Mouse (Mus musculus): ENCODE data around the gene Tgif2. TPM values are rescaled to one million over a fixed set of nuclear protein-coding genes. Genes with fewer than 3 reads are reported as not detected.
"Not testable (repeated sequence)": the region's sequence is repeated elsewhere in the genome, so short reads cannot be mapped to it uniquely, and the experiment has no call there.

Tgif2 gene
- polyA plus RNA-seq, 1 experiment from 2014 or later = 48.0 TPM

DNA sequence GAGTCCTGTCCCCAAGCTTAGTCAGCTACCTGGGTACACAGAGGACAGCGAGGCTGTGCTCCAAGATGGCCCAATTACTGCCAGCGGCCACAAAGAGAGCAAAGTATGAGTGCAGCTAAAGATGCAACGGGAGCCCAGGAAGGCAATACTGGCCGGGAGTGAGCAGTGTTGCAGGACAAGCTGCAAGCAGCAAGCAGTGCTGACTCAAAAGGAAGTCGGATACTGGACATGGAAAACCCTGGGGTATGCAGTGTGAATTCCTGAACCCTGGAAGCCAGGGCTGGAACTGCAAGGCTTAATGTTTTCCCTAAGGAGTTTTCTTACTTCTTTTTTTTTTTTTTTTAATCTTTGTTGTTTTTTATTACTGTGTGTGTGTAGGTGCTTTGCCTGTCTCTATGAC is 28.3 kb upstream of the Tgif2 start:
- Histone ChIP-seq H3K4me2 (ENCODE audit: low read length) (no peak overlapping the region), H3K27ac (ENCODE audit: low read depth, low read length) (no peak overlapping the region), H3K27me3 (replicated peaks; ENCODE audit: control insufficient read depth, insufficient read depth, low read length) (no peaks in the 10 kb centered on the region), H3K36me3 (ENCODE audit: control insufficient read depth, insufficient read depth, low read length) (no peaks in the 10 kb centered on the region), H3K4me3 (ENCODE audit: low read depth, low read length) (no peak overlapping the region), H3K9ac (ENCODE audit: low read length) (no peak overlapping the region), H3K4me1 (ENCODE audit: control insufficient read depth, insufficient read depth, low read length) (no peaks in the 10 kb centered on the region), H3K9me3 (replicated peaks; ENCODE audit: control insufficient read depth, low read length) (no peaks in the 10 kb centered on the region)
- ATAC-seq (no peak), DNase-seq (ENCODE audit: low spot score) (no peak)
- 66% methylated on average over 5 of the region's 5 CpGs for WGBS

- H3K9me3 ChIP-seq (replicated peaks; ENCODE audit: control insufficient read depth, low read length) = no peaks in the 10 kb centered on the region
Measured at GRCm38 (mm10) chr2:156814344-156814801, 25.4 kb upstream of the Tgif2 start.

GRCm38 (mm10) chr2:156814893-156815292 is 24.9 kb upstream of the Tgif2 start:
- H3K36me3 ChIP-seq (ENCODE audit: control insufficient read depth, insufficient read depth, low read length) = no peaks in the 10 kb centered on the region
- ATAC-seq = no peak
- 52% methylated on average over 5 of the region's 5 CpGs for WGBS
- no peak overlapping the region for H3K9ac ChIP-seq (ENCODE audit: low read length)
- H3K4me3 ChIP-seq (ENCODE audit: low read depth, low read length) = no peak overlapping the region
- no peak overlapping the region for H3K4me2 ChIP-seq (ENCODE audit: low read length)
- no peak overlapping the region for H3K27ac ChIP-seq (ENCODE audit: low read depth, low read length)
- H3K27me3 ChIP-seq (replicated peaks; ENCODE audit: control insufficient read depth, insufficient read depth, low read length) = no peaks in the 10 kb centered on the region
- DNase-seq (ENCODE audit: low spot score) = no peak
- H3K4me1 ChIP-seq (ENCODE audit: control insufficient read depth, insufficient read depth, low read length) = no peaks in the 10 kb centered on the region
- H3K9me3 ChIP-seq (replicated peaks; ENCODE audit: control insufficient read depth, low read length) = no peaks in the 10 kb centered on the region

More at GRCm38 (mm10) chr2:156814344-156814801, 25.4 kb upstream of the Tgif2 start:
- no peaks in the 10 kb centered on the region for H3K4me1 ChIP-seq (ENCODE audit: control insufficient read depth, insufficient read depth, low read length)
- H3K4me3 ChIP-seq (ENCODE audit: low read depth, low read length) = no peak overlapping the region
- WGBS = 30% methylated on average over 8 of the region's 8 CpGs
- DNase-seq (ENCODE audit: low spot score) (peak; percentile 10), ATAC-seq (no peak)
- no peaks in the 10 kb centered on the region for H3K36me3 ChIP-seq (ENCODE audit: control insufficient read depth, insufficient read depth, low read length)
- H3K27me3 ChIP-seq (replicated peaks; ENCODE audit: control insufficient read depth, insufficient read depth, low read length) = no peaks in the 10 kb centered on the region
- H3K27ac ChIP-seq (ENCODE audit: low read depth, low read length) = no peak overlapping the region
- no peak overlapping the region for H3K9ac ChIP-seq (ENCODE audit: low read length)
- H3K4me2 ChIP-seq (ENCODE audit: low read length) = no peak overlapping the region

DNA sequence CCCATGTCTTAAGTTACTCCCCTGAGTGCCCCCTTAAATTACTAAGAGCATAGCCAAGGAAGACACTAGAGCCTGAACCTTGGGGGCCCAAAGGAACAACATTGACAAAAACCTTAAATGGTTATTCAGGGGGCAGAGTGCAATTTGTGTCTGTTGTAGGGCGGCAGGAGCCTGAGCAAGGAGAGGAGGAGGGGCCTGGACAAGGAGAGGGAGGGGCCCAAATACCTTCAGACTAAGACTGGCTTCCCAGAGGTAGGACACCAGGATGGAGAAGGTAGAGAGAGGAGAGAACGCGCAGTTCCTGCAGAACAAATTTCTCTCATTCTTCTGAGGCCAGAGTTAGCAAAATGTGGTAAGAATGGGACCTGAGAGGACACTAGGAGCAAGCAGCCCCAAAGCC is 24.4 kb upstream of the Tgif2 start:
- H3K4me1 ChIP-seq (ENCODE audit: control insufficient read depth, insufficient read depth, low read length) = no peaks in the 10 kb centered on the region
- no peak overlapping the region for H3K27ac ChIP-seq (ENCODE audit: low read depth, low read length)
- H3K4me2 ChIP-seq (ENCODE audit: low read length) = no peak overlapping the region
- no peaks in the 10 kb centered on the region for H3K9me3 ChIP-seq (replicated peaks; ENCODE audit: control insufficient read depth, low read length)
- no peak overlapping the region for H3K4me3 ChIP-seq (ENCODE audit: low read depth, low read length)
- WGBS = 60% methylated on average over 3 of the region's 3 CpGs
- H3K27me3 ChIP-seq (replicated peaks; ENCODE audit: control insufficient read depth, insufficient read depth, low read length) = no peaks in the 10 kb centered on the region
- ATAC-seq (no peak), DNase-seq (ENCODE audit: low spot score) (no peak)
- no peak overlapping the region for H3K9ac ChIP-seq (ENCODE audit: low read length)
- no peaks in the 10 kb centered on the region for H3K36me3 ChIP-seq (ENCODE audit: control insufficient read depth, insufficient read depth, low read length)

DNA sequence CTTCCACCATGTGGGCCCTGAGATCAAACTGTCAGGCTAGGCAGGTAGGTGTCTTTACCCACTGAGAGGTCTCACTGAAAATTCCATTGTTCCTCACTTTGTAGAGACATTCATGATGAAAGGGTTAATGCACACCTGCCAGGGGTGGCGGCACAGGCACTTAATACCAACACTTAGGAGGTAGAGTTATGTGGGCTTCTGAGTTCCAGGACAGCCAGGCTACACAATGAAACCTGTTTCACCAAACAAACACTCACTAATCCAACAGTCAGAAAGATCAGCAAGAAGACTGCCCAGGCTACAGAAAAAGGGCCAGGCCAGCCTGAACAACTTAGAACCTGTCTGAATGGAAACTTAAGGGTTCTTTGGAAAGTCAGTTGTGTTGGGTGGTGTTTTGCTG is 23.7 kb upstream of the Tgif2 start:
- no peaks in the 10 kb centered on the region for H3K36me3 ChIP-seq (ENCODE audit: control insufficient read depth, insufficient read depth, low read length)
- 44% methylated on average over 1 of the region's 1 CpGs for WGBS
- H3K9ac ChIP-seq (ENCODE audit: low read length) = no peak overlapping the region
- H3K9me3 ChIP-seq (replicated peaks; ENCODE audit: control insufficient read depth, low read length) = no peaks in the 10 kb centered on the region
- H3K4me2 ChIP-seq (ENCODE audit: low read length) = no peak overlapping the region
- H3K27me3 ChIP-seq (replicated peaks; ENCODE audit: control insufficient read depth, insufficient read depth, low read length) = no peaks in the 10 kb centered on the region
- no peak overlapping the region for H3K4me3 ChIP-seq (ENCODE audit: low read depth, low read length)
- ATAC-seq (no peak), DNase-seq (ENCODE audit: low spot score) (no peak)
- H3K27ac ChIP-seq (ENCODE audit: low read depth, low read length) = no peak overlapping the region
- no peaks in the 10 kb centered on the region for H3K4me1 ChIP-seq (ENCODE audit: control insufficient read depth, insufficient read depth, low read length)

- H3K4me3 ChIP-seq (ENCODE audit: low read depth, low read length); H3K27me3 ChIP-seq (replicated peaks; ENCODE audit: control insufficient read depth, insufficient read depth, low read length); H3K4me1 ChIP-seq (ENCODE audit: control insufficient read depth, insufficient read depth, low read length); ATAC-seq; H3K36me3 ChIP-seq (ENCODE audit: control insufficient read depth, insufficient read depth, low read length); H3K27ac ChIP-seq (ENCODE audit: low read depth, low read length); H3K4me2 ChIP-seq (ENCODE audit: low read length); H3K9ac ChIP-seq (ENCODE audit: low read length); H3K9me3 ChIP-seq (replicated peaks; ENCODE audit: control insufficient read depth, low read length); DNase-seq (ENCODE audit: low spot score): not testable (repeated sequence)
- WGBS = 89% methylated on average over 6 of the region's 6 CpGs
Measured at GRCm38 (mm10) chr2:156825128-156825527, 14.7 kb upstream of the Tgif2 start.

DNA sequence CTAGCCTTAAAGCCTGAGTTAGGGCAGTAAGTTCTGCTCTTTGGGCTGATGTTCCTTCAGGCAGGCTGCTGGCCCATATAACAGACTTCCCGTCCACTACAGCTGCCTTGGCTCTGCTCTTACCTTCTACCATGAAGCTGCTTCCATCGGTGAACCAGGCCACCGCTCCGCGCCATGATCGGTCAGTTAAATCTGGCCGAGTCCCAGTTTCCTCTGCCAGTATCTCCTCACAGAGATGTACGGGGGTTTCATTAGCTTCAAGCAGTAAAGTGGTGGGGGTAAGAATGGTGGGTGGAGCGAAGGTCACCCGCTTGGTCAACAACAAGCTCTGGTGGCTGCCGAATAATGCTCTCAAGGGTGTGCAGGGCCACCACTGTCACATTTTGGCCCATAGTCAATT is 5.5 kb upstream of the Tgif2 start:
- Histone ChIP-seq H3K27me3 (replicated peaks; ENCODE audit: control insufficient read depth, insufficient read depth, low read length) (no peaks in the 10 kb centered on the region), H3K9me3 (replicated peaks; ENCODE audit: control insufficient read depth, low read length) (no peaks in the 10 kb centered on the region), H3K36me3 (ENCODE audit: control insufficient read depth, insufficient read depth, low read length) (peaks cover 12% of the 10 kb centered on the region; the same call in 1 of the 2 replicates), H3K4me3 (ENCODE audit: low read depth, low read length) (no peak overlapping the region), H3K4me1 (ENCODE audit: control insufficient read depth, insufficient read depth, low read length) (no peaks in the 10 kb centered on the region; the same call in 1 of the 2 replicates), H3K27ac (ENCODE audit: low read depth, low read length) (no peak overlapping the region), H3K4me2 (ENCODE audit: low read length) (no peak overlapping the region), H3K9ac (ENCODE audit: low read length) (no peak overlapping the region)
- DNase-seq (ENCODE audit: low spot score) = no peak
- WGBS = 98% methylated on average over 11 of the region's 11 CpGs
- no peak for ATAC-seq

DNA sequence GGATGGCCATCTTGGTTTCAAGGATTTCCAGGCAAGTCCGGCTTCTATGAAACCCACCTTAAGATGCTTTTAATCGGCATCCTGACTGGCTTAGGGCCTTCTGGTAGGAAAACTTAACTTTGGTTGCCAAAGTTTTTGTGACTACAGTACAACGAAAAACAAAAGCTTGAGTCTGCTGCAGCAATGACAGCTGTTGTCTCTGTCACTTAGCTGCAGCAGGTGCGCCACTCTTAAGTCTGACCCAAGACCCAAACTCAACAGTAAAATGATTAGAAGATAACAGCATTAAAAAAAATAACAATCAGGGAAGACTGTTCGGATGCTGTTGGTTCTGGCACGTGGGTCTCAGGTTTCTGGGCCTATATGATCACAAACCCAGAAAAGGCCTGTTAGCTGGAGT is 968 bp upstream of the Tgif2 start:
- H3K9me3 ChIP-seq (replicated peaks; ENCODE audit: control insufficient read depth, low read length) = no peaks in the 10 kb centered on the region
- peaks cover 23% of the 10 kb centered on the region for H3K4me1 ChIP-seq (ENCODE audit: control insufficient read depth, insufficient read depth, low read length)
- peak overlapping the region; percentile 83 for H3K4me2 ChIP-seq (ENCODE audit: low read length)
- whole genome bisulfite sequencing = 59% methylated on average over 6 of the region's 6 CpGs
- H3K4me3 ChIP-seq (ENCODE audit: low read depth, low read length) = peak overlapping the region; percentile 79; the same call in 1 of the 2 replicates
- no peaks in the 10 kb centered on the region for H3K36me3 ChIP-seq (ENCODE audit: control insufficient read depth, insufficient read depth, low read length)
- H3K27me3 ChIP-seq (replicated peaks; ENCODE audit: control insufficient read depth, insufficient read depth, low read length) = no peaks in the 10 kb centered on the region
- H3K27ac ChIP-seq (ENCODE audit: low read depth, low read length) = peak overlapping the region; percentile 44; the same call in 1 of the 2 replicates
- ATAC-seq = no peak
- DNase-seq (ENCODE audit: low spot score) = no peak
- no peak overlapping the region for H3K9ac ChIP-seq (ENCODE audit: low read length)

DNA sequence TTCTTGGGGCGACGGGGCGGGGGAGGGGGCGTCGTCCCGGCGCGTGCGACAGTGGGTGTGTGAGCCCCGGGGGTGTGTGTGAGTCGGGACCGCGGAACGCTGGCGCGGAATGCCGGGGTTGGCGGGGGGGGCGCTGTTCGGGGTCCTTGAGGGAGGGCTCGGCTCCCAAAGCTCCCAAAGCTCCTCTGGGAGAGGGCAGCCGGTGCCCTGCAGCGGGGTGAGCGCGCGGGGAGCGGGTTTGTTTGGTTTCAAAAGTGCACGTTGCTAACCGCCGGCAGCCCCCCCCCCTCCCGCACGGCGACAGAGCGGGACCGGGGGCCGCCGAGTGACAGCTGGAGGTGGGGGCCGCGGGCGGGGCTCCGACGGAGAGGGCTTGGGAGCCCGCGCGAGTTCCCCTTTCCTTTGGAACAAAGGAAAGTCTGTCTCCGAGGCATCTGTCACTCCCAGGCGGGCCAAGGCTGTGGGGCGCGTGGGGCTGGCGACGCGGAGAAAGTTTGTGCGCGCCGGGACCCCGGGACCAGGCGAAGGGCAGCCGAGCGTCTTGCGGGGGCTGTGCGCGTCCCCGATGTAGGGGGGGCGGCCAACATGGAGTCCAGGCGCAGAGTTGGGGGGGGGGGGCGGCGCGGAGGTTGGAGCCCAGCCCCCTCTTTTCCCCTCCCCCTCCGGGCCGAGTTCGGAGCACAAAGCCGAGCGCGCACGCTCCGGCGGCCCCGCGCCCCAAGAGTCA is 657 bp downstream of the Tgif2 start:
- peak overlapping the region; percentile 83 for H3K4me2 ChIP-seq (ENCODE audit: low read length)
- peaks cover 36% of the 10 kb centered on the region for H3K4me1 ChIP-seq (ENCODE audit: control insufficient read depth, insufficient read depth, low read length)
- H3K27ac ChIP-seq (ENCODE audit: low read depth, low read length) = peak overlapping the region; percentile 92
- ATAC-seq (peak; percentile 60), DNase-seq (ENCODE audit: low spot score) (peak; percentile 67)
- no peaks in the 10 kb centered on the region for H3K9me3 ChIP-seq (replicated peaks; ENCODE audit: control insufficient read depth, low read length)
- H3K36me3 ChIP-seq (ENCODE audit: control insufficient read depth, insufficient read depth, low read length) = no peaks in the 10 kb centered on the region; the same call in 1 of the 2 replicates
- peak overlapping the region; percentile 81 for H3K9ac ChIP-seq (ENCODE audit: low read length)
- peak overlapping the region; percentile 79 for H3K4me3 ChIP-seq (ENCODE audit: low read depth, low read length)
- under 1% methylated on average over 55 of the region's 79 CpGs for WGBS
- no peaks in the 10 kb centered on the region for H3K27me3 ChIP-seq (replicated peaks; ENCODE audit: control insufficient read depth, insufficient read depth, low read length)

Data from forebrain, embryonic 14.5 days (tissue).